Comparison of ENCODE assay signal across 21 mouse cellular contexts in the genomic region with DNA sequence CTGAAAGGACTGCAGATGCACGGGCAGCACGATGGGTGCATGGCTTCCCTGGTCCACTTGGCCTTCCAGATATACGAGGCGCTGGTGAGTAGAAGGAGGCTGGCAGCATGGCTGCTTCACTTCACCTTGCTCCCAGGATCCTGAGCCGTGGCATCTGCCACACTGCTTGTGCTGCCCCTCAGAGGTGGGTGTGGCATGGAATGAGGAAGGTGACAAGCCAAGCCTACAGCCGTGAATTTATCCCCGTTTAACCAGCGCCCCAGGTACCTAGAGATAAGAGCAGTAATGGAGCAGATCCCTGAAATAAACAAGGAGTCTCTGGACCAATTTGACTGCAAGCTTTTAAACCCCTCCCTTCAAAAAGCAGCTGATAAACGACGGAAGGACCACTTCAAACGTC. TPM values are rescaled to one million over a fixed set of nuclear protein-coding genes. Genes with fewer than 3 reads are reported as not detected.
"Had no signal": no experiment of that assay in that cellular context is flagged by ENCODE, and none has a peak within 500 bp of the region (broad histone marks: within the 10 kb centered on the region; RNA-seq: fewer than 3 reads in every experiment).

No protein-coding gene starts in this region.

- H3K27ac ChIP-seq: limb, embryonic 12.5 days; limb, embryonic 15.5 days; liver, embryonic 14.5 days; lung, embryonic 15.5 days; macrophage; midbrain, embryonic 12.5 days; midbrain, embryonic 15.5 days; neural tube, embryonic 12.5 days; neural tube, embryonic 15.5 days had no signal

- H3K4me1 ChIP-seq: limb, embryonic 15.5 days had no signal

- H3K27me3 ChIP-seq: limb, embryonic 12.5 days; limb, embryonic 15.5 days; lung, embryonic 15.5 days; midbrain, embryonic 12.5 days; midbrain, embryonic 15.5 days; neural tube, embryonic 12.5 days; neural tube, embryonic 15.5 days had no signal

- H3K9me3 ChIP-seq: limb, embryonic 12.5 days; limb, embryonic 15.5 days; lung, embryonic 15.5 days; midbrain, embryonic 12.5 days; midbrain, embryonic 15.5 days; neural tube, embryonic 12.5 days; neural tube, embryonic 15.5 days had no signal

- H3K4me3 ChIP-seq: limb, embryonic 12.5 days; limb, embryonic 15.5 days; lung, embryonic 15.5 days; midbrain, embryonic 12.5 days; midbrain, embryonic 15.5 days; neural tube, embryonic 12.5 days; neural tube, embryonic 15.5 days had no signal

- ATAC-seq: intestine, embryonic 16.5 days; liver, postnatal 0 days; midbrain, embryonic 15.5 days had no signal

- H3K9ac ChIP-seq: limb, embryonic 12.5 days; limb, embryonic 15.5 days; liver, embryonic 14.5 days; liver, postnatal 0 days; lung, embryonic 15.5 days; midbrain, embryonic 12.5 days; midbrain, embryonic 15.5 days; neural tube, embryonic 12.5 days; neural tube, embryonic 15.5 days had no signal

- H3K4me2 ChIP-seq: limb, embryonic 12.5 days; limb, embryonic 15.5 days; liver, embryonic 11.5 days; lung, embryonic 15.5 days; midbrain, embryonic 12.5 days; midbrain, embryonic 15.5 days; neural tube, embryonic 12.5 days; neural tube, embryonic 15.5 days had no signal

- DNase-seq: kidney, adult 18-20 months; kidney, adult 9 months; kidney, postnatal 14 days; kidney, postnatal 4 days; left cerebral cortex, postnatal 4 days; liver, postnatal 0 days; retina, postnatal 1 day; right cerebral cortex, postnatal 25 days; spleen, adult 18-20 months; thymus, postnatal 25 days had no signal

RNA-seq across cellular contexts. Expression of a gene that starts 11.9 kb away (rescaled TPM):
- polyA plus RNA-seq: liver, postnatal 0 days; macrophage had no signal
